Mouse (Mus musculus): ENCODE results near the gene Stpg4.

DNA sequence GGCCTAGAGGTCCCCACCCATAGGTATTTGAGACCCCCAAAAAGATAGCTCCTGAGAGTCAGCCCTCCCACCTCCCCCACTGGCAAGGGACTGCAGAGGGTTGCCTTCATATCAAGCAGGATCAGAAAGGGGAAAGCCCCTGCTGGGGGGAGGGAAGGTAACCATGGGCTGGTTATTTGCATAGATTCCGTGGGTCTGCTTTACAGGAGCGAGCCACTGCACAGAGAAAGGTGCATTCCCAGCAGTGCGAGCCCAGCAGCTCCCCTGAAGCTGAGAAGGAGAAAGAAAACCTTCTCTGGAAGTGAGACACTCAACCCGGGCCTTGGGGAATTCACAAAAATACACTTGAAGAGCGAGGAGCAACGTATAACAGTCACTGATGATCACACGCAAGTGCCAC lies 9.5 kb downstream of the Stpg4 start:
- no peak for TF ChIP-seq CTCF (IDR thresholded peaks at IDR 0.05; ENCODE audit: extremely low read depth, insufficient read depth, insufficient read length, insufficient replicate concordance)
- no peak for TF ChIP-seq POLR2A (IDR thresholded peaks at IDR 0.05; ENCODE audit: low read depth, low read length)

All from spleen, adult 2 months (tissue).